Mouse (Mus musculus): ENCODE results near the gene Gm10644. TPM values are rescaled to one million over a fixed set of nuclear protein-coding genes. Genes with fewer than 3 reads are reported as not detected.

Gm10644 gene
- polyA plus RNA-seq, 1 experiment = 0.99 TPM

GRCm38 (mm10) chr8:83934222-83934621, 20.8 kb downstream of the Gm10644 start:
- H3K4me3 ChIP-seq (ENCODE audit: insufficient read depth, low read depth, low read length) = no peak overlapping the region
- H3K27ac ChIP-seq (replicated peaks; ENCODE audit: low read depth, low read length) = no peak overlapping the region

DNA sequence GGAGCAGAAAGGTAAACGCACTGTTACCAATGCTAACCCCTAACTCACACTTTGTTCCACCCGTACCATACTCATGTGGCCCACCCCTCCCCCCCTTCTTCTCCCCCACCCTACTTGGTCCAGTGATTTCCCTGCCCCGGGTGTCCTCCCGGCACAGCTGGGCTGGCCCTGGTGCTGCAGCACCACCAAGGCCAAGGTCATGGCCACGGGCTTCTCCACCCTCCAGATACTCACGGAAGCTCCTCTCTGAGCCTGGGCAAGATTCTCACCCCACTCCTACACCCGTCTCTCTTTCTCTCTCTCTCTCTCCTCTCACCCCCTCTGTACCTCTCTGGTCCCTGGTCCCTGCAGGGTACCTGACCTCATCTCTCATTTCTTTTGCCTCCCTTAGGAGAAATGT, 28.7 kb downstream of the Gm10644 start:
- H3K4me1 ChIP-seq (ENCODE audit: control insufficient read depth, insufficient read depth, insufficient read length, low read length) = no peaks in the 10 kb centered on the region
- no peak overlapping the region for H3K27ac ChIP-seq (replicated peaks; ENCODE audit: low read depth, low read length)
- no peak overlapping the region for H3K4me3 ChIP-seq (ENCODE audit: insufficient read depth, low read depth, low read length)

More at GRCm38 (mm10) chr8:83934222-83934621, 20.8 kb downstream of the Gm10644 start:
- no peaks in the 10 kb centered on the region for H3K4me1 ChIP-seq (ENCODE audit: control insufficient read depth, insufficient read depth, insufficient read length, low read length)

DNA sequence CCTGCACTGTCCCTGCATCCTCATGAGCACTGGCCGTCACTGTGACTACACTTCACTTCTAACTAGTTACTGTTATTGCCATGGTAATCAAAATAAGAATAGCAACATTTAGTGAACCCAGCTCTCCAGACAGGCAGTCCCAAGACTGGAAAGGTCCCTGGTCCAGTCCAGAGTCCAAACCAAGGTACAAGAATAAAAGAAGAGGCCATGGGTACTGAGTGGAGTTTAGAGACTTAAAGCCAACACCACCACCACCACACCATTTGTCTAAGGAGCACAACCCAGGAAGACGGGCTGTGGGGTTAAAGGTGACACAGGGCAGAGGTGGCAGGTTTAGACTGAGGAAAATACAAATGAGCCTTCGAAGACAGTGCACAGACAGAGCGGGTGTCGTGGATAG, 30.4 kb downstream of the Gm10644 start:
- H3K4me1 ChIP-seq (ENCODE audit: control insufficient read depth, insufficient read depth, insufficient read length, low read length) = no peaks in the 10 kb centered on the region
- H3K27ac ChIP-seq (replicated peaks; ENCODE audit: low read depth, low read length) = no peak overlapping the region

DNA sequence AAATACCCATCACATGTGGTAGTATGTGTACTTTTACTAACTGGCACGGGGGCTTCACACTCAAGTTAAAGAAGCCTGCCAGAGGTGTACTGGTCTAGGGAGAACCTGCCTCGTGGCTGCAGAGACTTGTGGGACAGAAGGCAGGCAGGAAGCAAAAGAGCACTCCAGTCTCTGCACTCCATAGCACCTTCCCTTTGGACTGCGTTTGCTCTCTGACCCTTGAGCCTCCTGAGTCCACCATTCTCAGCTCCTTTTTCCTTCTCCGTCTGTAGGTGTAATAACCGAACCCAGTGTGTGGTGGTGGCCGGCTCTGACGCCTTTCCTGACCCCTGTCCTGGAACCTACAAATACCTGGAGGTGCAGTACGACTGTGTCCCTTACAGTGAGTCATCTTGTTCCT, 32.3 kb downstream of the Gm10644 start:
- H3K27ac ChIP-seq (replicated peaks; ENCODE audit: low read depth, low read length) = no peak overlapping the region
- no peaks in the 10 kb centered on the region for H3K4me1 ChIP-seq (ENCODE audit: control insufficient read depth, insufficient read depth, insufficient read length, low read length)
- no peak overlapping the region for H3K4me3 ChIP-seq (ENCODE audit: insufficient read depth, low read depth, low read length)

More for the DNA sequence above, 30.4 kb downstream of the Gm10644 start:
- no peak overlapping the region for H3K4me3 ChIP-seq (ENCODE audit: insufficient read depth, low read depth, low read length)

- H3K4me3 ChIP-seq (ENCODE audit: insufficient read depth, low read depth, low read length) = no peak overlapping the region
- H3K4me1 ChIP-seq (ENCODE audit: control insufficient read depth, insufficient read depth, insufficient read length, low read length) = no peaks in the 10 kb centered on the region
- H3K27ac ChIP-seq (replicated peaks; ENCODE audit: low read depth, low read length) = no peak overlapping the region
Measured at GRCm38 (mm10) chr8:83921558-83921957, 33.4 kb downstream of the Gm10644 start.

DNA sequence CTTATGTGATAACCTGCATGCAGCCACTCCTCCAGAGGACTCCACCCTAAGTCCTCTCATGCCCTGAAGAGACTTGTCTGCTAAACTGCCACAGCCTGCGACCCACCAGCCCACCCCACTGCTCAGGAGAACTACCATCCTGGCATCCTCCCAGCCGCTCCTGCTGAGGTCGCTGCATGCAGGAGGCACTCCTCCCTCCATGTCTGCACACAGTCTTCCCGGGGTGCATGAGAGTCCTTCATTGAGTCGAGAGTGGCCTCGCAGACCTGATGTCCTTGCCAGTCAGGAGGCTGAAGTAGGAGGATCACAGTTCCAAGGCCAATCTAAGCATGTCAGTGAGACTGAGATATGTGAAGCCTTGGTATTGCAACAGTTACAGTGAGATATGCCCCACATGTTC, 37.4 kb downstream of the Gm10644 start:
- Histone ChIP-seq H3K27ac (replicated peaks; ENCODE audit: low read depth, low read length) (no peak overlapping the region), H3K4me1 (ENCODE audit: control insufficient read depth, insufficient read depth, insufficient read length, low read length) (0 out of 2 replicates have a peak, but pooled peaks cover 2% of the 10 kb centered on the region), H3K4me3 (ENCODE audit: insufficient read depth, low read depth, low read length) (no peak overlapping the region)

DNA sequence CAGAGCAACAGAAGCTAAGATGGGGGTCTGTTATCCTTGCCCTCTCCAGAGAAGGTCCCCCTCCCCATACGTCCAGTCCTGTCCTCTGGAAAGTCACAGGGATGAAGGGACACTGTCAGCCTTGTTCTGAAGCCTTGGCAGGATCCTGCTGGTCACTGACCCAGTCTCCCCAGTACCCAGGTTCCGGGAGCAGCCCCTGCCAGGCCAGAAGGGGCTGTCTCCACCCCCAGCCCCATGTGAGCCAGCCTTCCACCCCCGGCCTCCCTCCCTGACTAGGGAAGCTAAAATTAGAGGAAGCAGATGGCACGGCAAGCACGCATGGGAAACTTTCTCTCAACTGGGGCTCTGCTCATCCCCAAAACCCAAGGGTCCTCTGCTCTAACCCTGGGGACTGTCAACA, 39.0 kb downstream of the Gm10644 start:
- H3K4me3 ChIP-seq (ENCODE audit: insufficient read depth, low read depth, low read length) = no peak overlapping the region
- 0 out of 2 replicates have a peak, but pooled peaks cover 2% of the 10 kb centered on the region for H3K4me1 ChIP-seq (ENCODE audit: control insufficient read depth, insufficient read depth, insufficient read length, low read length)
- H3K27ac ChIP-seq (replicated peaks; ENCODE audit: low read depth, low read length) = no peak overlapping the region

DNA sequence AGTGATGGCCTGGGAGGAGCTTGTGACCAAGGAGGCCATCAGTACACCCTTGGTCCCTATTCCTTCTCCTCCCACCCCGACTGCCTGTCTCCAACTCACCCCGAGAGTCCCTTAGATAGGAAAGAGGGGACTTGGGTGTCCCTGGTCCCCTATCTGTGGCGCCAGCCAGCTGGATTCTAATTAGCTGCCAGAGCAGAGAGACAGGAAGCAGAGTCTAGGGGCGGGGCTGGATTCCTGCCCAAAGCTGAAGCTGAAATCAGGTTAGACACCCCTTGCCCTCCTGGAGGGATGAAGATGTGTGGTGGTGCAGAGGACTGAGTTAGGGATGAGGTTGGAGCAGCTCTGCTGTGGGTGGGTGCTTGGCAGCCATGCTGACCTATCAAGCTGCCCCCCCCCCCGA, 40.1 kb downstream of the Gm10644 start:
- H3K27ac ChIP-seq (replicated peaks; ENCODE audit: low read depth, low read length) = no peak overlapping the region
- 0 out of 2 replicates have a peak, but pooled peaks cover 2% of the 10 kb centered on the region for H3K4me1 ChIP-seq (ENCODE audit: control insufficient read depth, insufficient read depth, insufficient read length, low read length)
- no peak overlapping the region for H3K4me3 ChIP-seq (ENCODE audit: insufficient read depth, low read depth, low read length)

GRCm38 (mm10) chr8:83914232-83914631, 40.8 kb downstream of the Gm10644 start:
- no peak overlapping the region for H3K4me3 ChIP-seq (ENCODE audit: insufficient read depth, low read depth, low read length)
- 0 out of 2 replicates have a peak, but pooled peaks cover 2% of the 10 kb centered on the region for H3K4me1 ChIP-seq (ENCODE audit: control insufficient read depth, insufficient read depth, insufficient read length, low read length)
- no peak overlapping the region for H3K27ac ChIP-seq (replicated peaks; ENCODE audit: low read depth, low read length)

- Histone ChIP-seq H3K4me1 (ENCODE audit: control insufficient read depth, insufficient read depth, insufficient read length, low read length) (0 out of 2 replicates have a peak, but pooled peaks cover 2% of the 10 kb centered on the region), H3K4me3 (ENCODE audit: insufficient read depth, low read depth, low read length) (no peak overlapping the region), H3K27ac (replicated peaks; ENCODE audit: low read depth, low read length) (no peak overlapping the region)
Measured at GRCm38 (mm10) chr8:83911809-83912731, 42.9 kb downstream of the Gm10644 start.

- Histone ChIP-seq H3K27ac (replicated peaks; ENCODE audit: low read depth, low read length) (no peak overlapping the region), H3K4me3 (ENCODE audit: insufficient read depth, low read depth, low read length) (no peak overlapping the region), H3K4me1 (ENCODE audit: control insufficient read depth, insufficient read depth, insufficient read length, low read length) (no peaks in the 10 kb centered on the region)
Measured at GRCm38 (mm10) chr8:83909311-83909710, 45.7 kb downstream of the Gm10644 start.

DNA sequence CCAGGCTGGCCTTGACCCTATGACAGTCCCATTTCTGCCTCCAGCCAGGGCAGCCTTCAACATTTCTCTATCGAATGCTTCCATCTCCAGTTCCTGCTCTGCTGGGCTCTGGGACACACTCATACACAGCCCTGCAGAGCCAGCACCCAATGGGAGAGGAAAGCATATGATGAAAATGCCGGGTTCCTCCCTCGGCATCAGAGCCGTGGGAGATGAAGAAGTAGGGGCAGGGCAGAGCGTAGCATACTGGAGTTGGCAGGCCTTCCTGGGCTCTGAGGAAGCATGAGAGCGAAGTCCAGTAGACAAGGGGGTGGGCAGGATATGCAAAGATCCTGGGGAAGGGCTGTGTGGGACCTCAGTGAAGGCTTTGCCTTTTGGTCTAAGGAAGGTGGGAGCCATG, 46.4 kb downstream of the Gm10644 start:
- H3K4me3 ChIP-seq (ENCODE audit: insufficient read depth, low read depth, low read length) = no peak overlapping the region
- no peaks in the 10 kb centered on the region for H3K4me1 ChIP-seq (ENCODE audit: control insufficient read depth, insufficient read depth, insufficient read length, low read length)
- H3K27ac ChIP-seq (replicated peaks; ENCODE audit: low read depth, low read length) = no peak overlapping the region

DNA sequence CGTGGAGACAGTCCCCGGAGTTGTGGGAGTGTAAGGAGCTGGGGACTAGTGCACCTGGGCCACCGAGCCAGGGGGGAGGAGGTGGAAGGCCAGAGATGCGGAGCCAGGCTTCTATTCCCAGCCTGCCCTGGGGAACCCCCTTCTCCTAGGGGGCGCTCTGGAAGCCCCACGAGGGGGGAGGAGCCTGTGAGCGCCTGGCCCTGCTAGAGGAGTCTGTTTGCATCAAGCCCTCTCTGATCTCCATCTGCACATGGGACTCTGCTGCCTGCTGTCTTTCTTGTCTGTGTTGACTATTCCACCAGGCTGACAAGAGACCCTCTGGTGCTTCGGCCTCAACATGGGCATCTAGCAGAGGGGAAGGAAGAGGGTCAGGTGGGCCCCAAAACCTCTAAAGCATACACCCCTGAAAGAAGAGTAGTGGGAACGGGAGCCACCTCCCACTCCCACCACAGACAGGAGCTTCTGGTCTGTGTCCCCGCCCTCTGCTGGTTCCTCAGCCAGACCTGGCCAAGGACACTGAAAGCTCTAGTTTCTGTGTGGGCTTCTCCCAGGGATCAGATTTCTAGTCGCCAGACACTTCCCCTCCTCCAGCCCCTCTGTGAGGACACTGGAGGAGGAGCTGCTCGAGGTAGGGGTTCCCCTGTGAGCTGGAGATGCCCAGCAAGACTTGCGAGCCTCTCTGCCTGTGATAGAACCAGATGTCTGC, 51.9 kb downstream of the Gm10644 start:
- no peak overlapping the region for H3K27ac ChIP-seq (replicated peaks; ENCODE audit: low read depth, low read length)
- no peak overlapping the region for H3K4me3 ChIP-seq (ENCODE audit: insufficient read depth, low read depth, low read length)
- H3K4me1 ChIP-seq (ENCODE audit: control insufficient read depth, insufficient read depth, insufficient read length, low read length) = no peaks in the 10 kb centered on the region

GRCm38 (mm10) chr8:83901566-83902485, 53.2 kb downstream of the Gm10644 start:
- no peak overlapping the region for H3K27ac ChIP-seq (replicated peaks; ENCODE audit: low read depth, low read length)
- no peaks in the 10 kb centered on the region for H3K4me1 ChIP-seq (ENCODE audit: control insufficient read depth, insufficient read depth, insufficient read length, low read length)
- H3K4me3 ChIP-seq (ENCODE audit: insufficient read depth, low read depth, low read length) = peak overlapping the region; percentile 56

DNA sequence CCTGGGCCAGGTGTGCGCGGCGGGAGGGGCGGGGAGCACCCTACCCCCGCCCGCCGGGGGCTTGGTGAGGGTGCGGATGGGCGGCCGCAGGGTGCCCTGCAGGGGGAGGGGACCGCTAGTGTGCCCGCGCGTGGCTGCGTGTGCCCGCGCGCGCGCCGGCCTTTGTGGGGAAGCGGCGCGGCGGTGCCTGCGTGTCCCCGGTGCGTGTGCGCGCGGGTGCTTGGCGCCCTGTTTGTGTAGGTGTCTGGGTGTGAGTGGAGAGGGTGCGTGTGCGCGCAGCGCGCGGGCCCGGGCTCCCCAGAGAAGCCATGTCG, 54.1 kb downstream of the Gm10644 start:
- no peaks in the 10 kb centered on the region for H3K4me1 ChIP-seq (ENCODE audit: control insufficient read depth, insufficient read depth, insufficient read length, low read length)
- H3K4me3 ChIP-seq (ENCODE audit: insufficient read depth, low read depth, low read length) = peak overlapping the region; percentile 56
- no peak overlapping the region for H3K27ac ChIP-seq (replicated peaks; ENCODE audit: low read depth, low read length)
